Mouse (Mus musculus) kidney, postnatal 0 days (tissue): Measurements from ENCODE around the gene Gbp2b. TPM values are rescaled to one million over a fixed set of nuclear protein-coding genes. Genes with fewer than 3 reads are reported as not detected.

Experiments used
- ATAC-seq: fragments of 200-750 bp; cut with Nextera tagmentation; replicated peaks from 2 replicates; pipeline ENCODE4 v1.8.0; 2017; ENCODE audit warnings: low read depth, moderate number of reproducible peaks, moderate TSS enrichment, moderate library complexity; ENCODE audit not compliant: low FRiP score
- DNase-seq: peaks from one replicate; pipeline ENCODE4 v3.0.0-alpha.2; 2016; ENCODE audit warnings: low spot score
- H3K27ac ChIP-seq: fragments of 300-500 bp; sonication (generic); 2 replicates; pipeline ENCODE4 v1.5.1; 2014; ENCODE audit warnings: mild to moderate bottlenecking
- H3K27me3 ChIP-seq: fragments of 300-500 bp; sonication (generic); 2 replicates; pipeline ENCODE4 v1.6.1; 2014; ENCODE audit warnings: low read length, mixed read lengths; ENCODE audit not compliant: insufficient read depth
- H3K36me3 ChIP-seq: fragments of 300-500 bp; sonication (generic); 2 replicates; pipeline ENCODE4 v1.6.1; 2014; ENCODE audit warnings: low read length, mixed read lengths; ENCODE audit not compliant: insufficient read depth
- H3K4me1 ChIP-seq: fragments of 300-500 bp; sonication (generic); replicated peaks from 2 replicates; pipeline ENCODE4 v1.6.1; 2014; ENCODE audit warnings: antibody characterized with exemption, low read length, mixed read lengths; ENCODE audit not compliant: insufficient read depth
- H3K4me2 ChIP-seq: fragments of 300-500 bp; sonication (generic); 2 replicates; pipeline ENCODE4 v1.6.1; 2014; ENCODE audit warnings: mild to moderate bottlenecking, low read length, moderate library complexity, mixed read lengths
- H3K4me3 ChIP-seq: fragments of 300-500 bp; sonication (generic); replicated peaks from 2 replicates; pipeline ENCODE4 v1.5.1; 2014; ENCODE audit warnings: low read depth, low read length
- H3K9ac ChIP-seq: fragments of 300-500 bp; sonication (generic); 2 replicates; pipeline ENCODE4 v1.6.1; 2014; ENCODE audit warnings: low read depth, low read length
- H3K9me3 ChIP-seq: fragments of 300-500 bp; sonication (generic); replicated peaks from 2 replicates; pipeline ENCODE4 v1.6.1; 2016; ENCODE audit warnings: low read length, inconsistent platforms, mixed read lengths
- CTCF ChIP-seq: IDR thresholded peaks from 2 replicates; pipeline ENCODE4 v1.5.1; 2016; ENCODE audit warnings: antibody characterized with exemption, low read depth, mild to moderate bottlenecking, moderate library complexity
- WGBS: fragments of 180-500 bp; shearing (Covaris S2); extraction: QIAGEN DNeasy Blood & Tissue Kit; methylation state at CpG from one replicate; pipeline ENCODE4 v1.1.7; 2014; 5-methylcytosine and 5-hydroxymethylcytosine counted together
- microRNA-seq: library from miRNA; unstranded; fragments of <30 nt; microRNA quantifications from one replicate; pipeline ENCODE4, GENCODE M21; 2016
- polyA plus RNA-seq: library from polyadenylated mRNA; unstranded; fragments of >200 nt; fragmentation: Nextera tagmentation; extraction: Ambion mirVana; gene quantifications from 2 replicates; pipeline ENCODE4 v1.2.1, GENCODE M21; 2015

Gene Gbp2b
- polyA plus RNA-seq, 1 experiment from 2014 or later = 0.04 TPM

- no peak for ATAC-seq
Measured at GRCm38 (mm10) chr3:142650205-142650604, 55.6 kb downstream of the Gbp2b start.

GRCm38 (mm10) chr3:142664723-142665122 lies 70.1 kb downstream of the Gbp2b start:
- ATAC-seq (no peak), DNase-seq (no peak)
- WGBS = 96% methylated on average over 8 of the region's 8 CpGs
- Histone ChIP-seq H3K27me3 (no peaks in the 10 kb centered on the region), H3K9ac (no peak overlapping the region), H3K36me3 (no peaks in the 10 kb centered on the region), H3K4me2 (no peak overlapping the region), H3K4me3 (no peak overlapping the region), H3K27ac (no peak overlapping the region), H3K9me3 (no peaks in the 10 kb centered on the region), H3K4me1 (no peaks in the 10 kb centered on the region)
- TF ChIP-seq CTCF = no peak

More at GRCm38 (mm10) chr3:142650205-142650604, 55.6 kb downstream of the Gbp2b start:
- Histone ChIP-seq H3K4me2 (no peak overlapping the region), H3K27me3 (no peaks in the 10 kb centered on the region), H3K9ac (no peak overlapping the region), H3K9me3 (no peaks in the 10 kb centered on the region), H3K36me3 (no peaks in the 10 kb centered on the region), H3K4me1 (no peaks in the 10 kb centered on the region), H3K27ac (no peak overlapping the region), H3K4me3 (no peak overlapping the region)
- DNase-seq = no peak
- no peak for TF ChIP-seq CTCF
- WGBS = 39% methylated on average over 2 of the region's 2 CpGs

Small RNA genes within 50 kb of the gene (microRNA-seq; reads per million reads assigned to microRNA genes)
- gene Mir6381 = not detected

Other genes with a start within 250 kb of the Gbp2b start
- 32.5 and 35.3 TPM in 2 replicates for gene Pdlim5, start 199.2 kb upstream of the Gbp2b start, polyA plus RNA-seq
- 0.11 and 0.16 TPM in 2 replicates for gene Gbp5, start 100.9 kb upstream of the Gbp2b start, polyA plus RNA-seq
- gene Gbp7, start 64.5 kb upstream of the Gbp2b start, polyA plus RNA-seq = 6.0 and 7.1 TPM in 2 replicates
- 6.7 and 11.3 TPM in 2 replicates for gene Gbp3, start 34.8 kb upstream of the Gbp2b start, polyA plus RNA-seq
- gene Gbp2, start 25.8 kb downstream of the Gbp2b start, polyA plus RNA-seq = 2.0 and 2.3 TPM in 2 replicates
- gene Kyat3, start 106.2 kb downstream of the Gbp2b start, polyA plus RNA-seq = 24.6 and 29.0 TPM in 2 replicates
- 79.0 and 84.9 TPM in 2 replicates for gene Gtf2b, start 170.2 kb downstream of the Gbp2b start, polyA plus RNA-seq